Mouse (Mus musculus) lung, embryonic 16.5 days (tissue): Measurements from ENCODE around the gene Arid1b. TPM values are rescaled to one million over a fixed set of nuclear protein-coding genes. Genes with fewer than 3 reads are reported as not detected.
A peak's percentile ranks its signal among the peaks of the same experiment; 100 is the strongest.
"Not testable (repeated sequence)": the region's sequence is repeated elsewhere in the genome, so short reads cannot be mapped to it uniquely, and the experiment has no call there.

Experiments
- ATAC-seq: fragments of 200-750 bp; cut with Nextera tagmentation; 2 replicates; pipeline ENCODE4 v1.8.0; 2017; ENCODE audit warnings: low read depth, mild to moderate bottlenecking, moderate library complexity
- H3K27ac ChIP-seq: fragments of 300-500 bp; sonication (generic); 2 replicates; pipeline ENCODE4 v1.5.1; 2014; ENCODE audit warnings: mild to moderate bottlenecking, control low read depth, low read length
- H3K27me3 ChIP-seq: fragments of 300-500 bp; sonication (generic); 2 replicates; pipeline ENCODE4 v1.6.1; 2014; ENCODE audit warnings: low read depth, low read length, mixed read lengths; ENCODE audit not compliant: control insufficient read depth, insufficient read depth
- H3K36me3 ChIP-seq: fragments of 300-500 bp; sonication (generic); 2 replicates; pipeline ENCODE4 v1.6.1; 2014; ENCODE audit warnings: low read length; ENCODE audit not compliant: control insufficient read depth, insufficient read depth
- H3K4me1 ChIP-seq: fragments of 300-500 bp; sonication (generic); replicated peaks from 2 replicates; pipeline ENCODE4 v1.6.1; 2014; ENCODE audit warnings: low read length, mixed read lengths; ENCODE audit not compliant: control insufficient read depth, insufficient read depth
- H3K4me2 ChIP-seq: fragments of 300-500 bp; sonication (generic); 2 replicates; pipeline ENCODE4 v1.6.1; 2014; ENCODE audit warnings: low read depth, low read length, control low read depth
- H3K4me3 ChIP-seq: fragments of 300-500 bp; sonication (generic); 2 replicates; pipeline ENCODE4 v1.5.1; 2014; ENCODE audit warnings: mild to moderate bottlenecking, low read length, control low read depth
- H3K9ac ChIP-seq: fragments of 300-500 bp; sonication (generic); 2 replicates; pipeline ENCODE4 v1.6.1; 2014; ENCODE audit warnings: low read length, control low read depth
- H3K9me3 ChIP-seq: fragments of 300-500 bp; sonication (generic); 2 replicates; pipeline ENCODE4 v1.6.1; 2016; ENCODE audit warnings: low read length; ENCODE audit not compliant: control insufficient read depth
- WGBS: fragments of 180-500 bp; shearing (Covaris S2); extraction: QIAGEN DNeasy Blood & Tissue Kit; methylation state at CpG from one replicate; pipeline ENCODE4 v1.1.7; 2014; 5-methylcytosine and 5-hydroxymethylcytosine counted together
- polyA plus RNA-seq: library from polyadenylated mRNA; unstranded; fragments of >200 nt; fragmentation: Nextera tagmentation; extraction: Ambion mirVana; gene quantifications from 2 replicates; pipeline ENCODE4 v1.2.1, GENCODE M21; 2015

The Arid1b gene
- polyA plus RNA-seq, 1 experiment from 2014 or later: 10.2 TPM

- no peak for ATAC-seq
- Histone ChIP-seq H3K4me3 (no peak overlapping the region), H3K27me3 (no peaks in the 10 kb centered on the region), H3K9me3 (no peaks in the 10 kb centered on the region), H3K4me2 (peak overlapping the region; percentile 6; the same call in 1 of the 2 replicates), H3K4me1 (peaks cover 45% of the 10 kb centered on the region), H3K27ac (no peak overlapping the region), H3K36me3 (no peaks in the 10 kb centered on the region), H3K9ac (no peak overlapping the region)
- WGBS: 29% methylated on average over 12 of the region's 12 CpGs
Observed at GRCm38 (mm10) chr17:5080884-5081419, 86.8 kb downstream of the Arid1b start.

- H3K36me3 ChIP-seq: no peaks in the 10 kb centered on the region
- no peak overlapping the region for H3K4me2 ChIP-seq
- peak; percentile 48 for ATAC-seq
- H3K4me1 ChIP-seq: peaks cover 40% of the 10 kb centered on the region
- 51% methylated on average over 8 of the region's 8 CpGs for WGBS
- no peak overlapping the region for H3K4me3 ChIP-seq
- no peaks in the 10 kb centered on the region for H3K9me3 ChIP-seq
- H3K27ac ChIP-seq: peak overlapping the region; percentile 59
- no peak overlapping the region for H3K9ac ChIP-seq
- H3K27me3 ChIP-seq: no peaks in the 10 kb centered on the region
Observed at GRCm38 (mm10) chr17:5082274-5082673, 88.1 kb downstream of the Arid1b start.

- no peaks in the 10 kb centered on the region for H3K36me3 ChIP-seq
- H3K9ac ChIP-seq: no peak overlapping the region
- H3K4me3 ChIP-seq: no peak overlapping the region
- 72% methylated on average over 3 of the region's 3 CpGs for WGBS
- no peaks in the 10 kb centered on the region for H3K27me3 ChIP-seq
- no peaks in the 10 kb centered on the region for H3K9me3 ChIP-seq
- no peak overlapping the region for H3K4me2 ChIP-seq
- no peak for ATAC-seq
- no peak overlapping the region for H3K27ac ChIP-seq
- H3K4me1 ChIP-seq: peaks cover 40% of the 10 kb centered on the region
Observed at GRCm38 (mm10) chr17:5083497-5083896, 89.4 kb downstream of the Arid1b start.

GRCm38 (mm10) chr17:5084139-5084538, 90.0 kb downstream of the Arid1b start:
- Histone ChIP-seq H3K4me1 (peaks cover 40% of the 10 kb centered on the region), H3K4me2 (no peak overlapping the region), H3K27me3 (no peaks in the 10 kb centered on the region), H3K27ac (no peak overlapping the region), H3K4me3 (no peak overlapping the region), H3K9ac (no peak overlapping the region), H3K36me3 (no peaks in the 10 kb centered on the region), H3K9me3 (no peaks in the 10 kb centered on the region)
- WGBS: 63% methylated on average over 8 of the region's 8 CpGs
- ATAC-seq: no peak

- Histone ChIP-seq H3K27me3 (no peaks in the 10 kb centered on the region), H3K9ac (no peak overlapping the region), H3K27ac (no peak overlapping the region), H3K4me1 (peaks cover 44% of the 10 kb centered on the region), H3K4me2 (no peak overlapping the region), H3K4me3 (no peak overlapping the region), H3K9me3 (no peaks in the 10 kb centered on the region), H3K36me3 (no peaks in the 10 kb centered on the region)
- peak; percentile 21; the same call in 1 of the 2 replicates for ATAC-seq
- 63% methylated on average over 6 of the region's 6 CpGs for WGBS
Observed at GRCm38 (mm10) chr17:5085004-5085403, 90.9 kb downstream of the Arid1b start.

GRCm38 (mm10) chr17:5085942-5086341, 91.8 kb downstream of the Arid1b start:
- no peaks in the 10 kb centered on the region for H3K36me3 ChIP-seq
- peaks cover 44% of the 10 kb centered on the region for H3K4me1 ChIP-seq
- H3K4me2 ChIP-seq: no peak overlapping the region
- no peaks in the 10 kb centered on the region for H3K27me3 ChIP-seq
- H3K9ac ChIP-seq: no peak overlapping the region
- 49% methylated on average over 5 of the region's 5 CpGs for WGBS
- no peaks in the 10 kb centered on the region for H3K9me3 ChIP-seq
- no peak overlapping the region for H3K4me3 ChIP-seq
- ATAC-seq: no peak
- no peak overlapping the region for H3K27ac ChIP-seq

GRCm38 (mm10) chr17:5088241-5088640, 94.1 kb downstream of the Arid1b start:
- WGBS: 67% methylated on average over 2 of the region's 2 CpGs
- ATAC-seq: not testable (repeated sequence)
- peaks cover 25% of the 10 kb centered on the region; the same call in 1 of the 2 replicates for H3K4me1 ChIP-seq

GRCm38 (mm10) chr17:5088822-5089221, 94.7 kb downstream of the Arid1b start:
- Histone ChIP-seq H3K36me3 (no peaks in the 10 kb centered on the region), H3K4me1 (peaks cover 22% of the 10 kb centered on the region; the same call in 1 of the 2 replicates)
- 61% methylated on average over 5 of the region's 5 CpGs for WGBS

More at GRCm38 (mm10) chr17:5088241-5088640, 94.1 kb downstream of the Arid1b start:
- H3K36me3 ChIP-seq, H3K9ac ChIP-seq, H3K4me3 ChIP-seq, H3K27me3 ChIP-seq, H3K27ac ChIP-seq, H3K4me2 ChIP-seq, H3K9me3 ChIP-seq: not testable (repeated sequence)

GRCm38 (mm10) chr17:5089541-5089940, 95.4 kb downstream of the Arid1b start:
- H3K27me3 ChIP-seq: no peaks in the 10 kb centered on the region
- H3K36me3 ChIP-seq: no peaks in the 10 kb centered on the region
- H3K4me2 ChIP-seq: peak overlapping the region; percentile 6
- peaks cover 18% of the 10 kb centered on the region; the same call in 1 of the 2 replicates for H3K4me1 ChIP-seq
- peak overlapping the region; percentile 0; the same call in 1 of the 2 replicates for H3K27ac ChIP-seq
- H3K9ac ChIP-seq: 0 out of 2 replicates have a peak overlapping the region, but pooled peaks have one; percentile 25
- 21% methylated on average over 12 of the region's 12 CpGs for WGBS
- no peaks in the 10 kb centered on the region for H3K9me3 ChIP-seq
- ATAC-seq: peak; percentile 56
- no peak overlapping the region for H3K4me3 ChIP-seq

More at GRCm38 (mm10) chr17:5088822-5089221, 94.7 kb downstream of the Arid1b start:
- no peak overlapping the region for H3K27ac ChIP-seq
- H3K4me3 ChIP-seq: no peak overlapping the region
- no peak overlapping the region for H3K9ac ChIP-seq
- H3K4me2 ChIP-seq: no peak overlapping the region
- H3K9me3 ChIP-seq: no peaks in the 10 kb centered on the region
- H3K27me3 ChIP-seq: no peaks in the 10 kb centered on the region
- ATAC-seq: no peak
